Comparison of ENCODE assay signal across 8 mouse cellular contexts in the genomic region with DNA sequence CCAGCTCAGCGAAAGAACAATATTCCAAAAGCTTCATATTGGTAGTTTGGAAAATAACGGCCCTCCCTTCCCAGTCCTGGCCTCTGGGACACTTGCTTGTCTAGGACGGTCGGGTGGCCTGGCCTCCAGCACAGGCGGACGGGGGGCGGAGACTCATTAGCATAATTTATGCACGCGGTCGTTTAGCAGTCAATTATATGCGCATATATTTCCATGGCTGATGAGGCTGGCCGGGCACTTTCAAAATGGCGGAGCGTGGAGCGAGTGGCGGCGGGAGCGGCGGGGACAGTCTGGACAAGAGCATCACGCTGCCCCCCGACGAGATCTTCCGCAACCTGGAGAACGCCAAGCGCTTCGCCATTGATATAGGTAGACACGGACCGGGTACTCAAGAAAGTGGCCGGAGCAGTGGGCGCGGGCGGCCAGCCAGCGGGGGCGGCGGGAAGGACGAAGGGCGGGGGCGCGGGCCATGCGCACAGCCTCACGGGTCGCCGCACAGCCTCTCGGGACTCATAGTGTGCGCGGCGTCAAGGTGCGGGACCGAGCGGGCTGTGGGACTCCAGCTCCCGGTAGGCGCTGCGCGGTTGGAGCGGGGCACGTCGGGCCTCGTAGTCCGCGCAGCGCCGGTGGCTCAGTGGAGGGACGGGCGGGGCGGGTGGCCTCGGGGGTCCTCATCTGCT. TPM values are rescaled to one million over a fixed set of nuclear protein-coding genes. Genes with fewer than 3 reads are reported as not detected.
DNase-seq lines count a peak whose midpoint lies in the region; ATAC-seq and TF ChIP-seq lines count a peak whose summit lies in the region.

A gene (plus strand): TSS at position 223 of the 680 bp plus-strand sequence.

- peak; percentile 92 for ATAC-seq in intestine, postnatal 0 days

- intact Hi-C loops in left cerebral cortex, postnatal 36 days (cut with DNase I), result loop anchor here (1.0 to 10.0 kb wide), 3 partner anchors 20 to 291 kb away; no protein-coding TSS in a partner anchor

- peak within 1 kb of the TSS; percentile 62 for H3K9ac ChIP-seq in intestine, postnatal 0 days (ENCODE audit: low read depth, low read length)

- H3K4me2 ChIP-seq in intestine, postnatal 0 days (replicated peaks; ENCODE audit: low read depth), result peak within 1 kb of the TSS; percentile 90

- no peaks in the 10 kb centered on the region for H3K9me3 ChIP-seq in intestine, postnatal 0 days (ENCODE audit: control insufficient read depth)
- no peaks in the 10 kb centered on the region for H3K9me3 ChIP-seq in midbrain, embryonic 10.5 days (replicated peaks)

- DNase-seq in adrenal gland, postnatal 10 days, result peak; percentile 93
- peak; percentile 94 for DNase-seq in embryo, embryonic 9.5 days (ENCODE audit: extremely low spot score)
- DNase-seq in gonadal fat pad, adult 2 months (ENCODE audit: low read depth), result no peak
- DNase-seq in left cerebral cortex, postnatal 36 days (ENCODE audit: low spot score in 2 of 2), result peak; percentile 93 to 94
- DNase-seq in midbrain, embryonic 10.5 days (ENCODE audit: low spot score), result peak; percentile 95
- peak; percentile 89 to 90 for DNase-seq in right cerebral cortex, postnatal 36 days (ENCODE audit: low spot score in 2 of 2)
- DNase-seq in urinary bladder, postnatal 4 days (ENCODE audit: low spot score in 2 of 2), result peak; percentile 82 to 87

- H3K27me3 ChIP-seq in intestine, postnatal 0 days (replicated peaks; ENCODE audit: control insufficient read depth, insufficient read depth, low read length), result peaks cover 39% of the 10 kb centered on the region
- H3K27me3 ChIP-seq in midbrain, embryonic 10.5 days (ENCODE audit: low read depth, poor library complexity, severe bottlenecking), result peaks cover 44% of the 10 kb centered on the region

- H3K4me1 ChIP-seq in intestine, postnatal 0 days (replicated peaks; ENCODE audit: control insufficient read depth, insufficient read depth, low read length), result peaks cover 13% of the 10 kb centered on the region
- peaks cover 77% of the 10 kb centered on the region for H3K4me1 ChIP-seq in midbrain, embryonic 10.5 days

- peak within 1 kb of the TSS; percentile 43 for H3K27ac ChIP-seq in intestine, postnatal 0 days (ENCODE audit: low read depth, low read length)
- H3K27ac ChIP-seq in midbrain, embryonic 10.5 days (replicated peaks), result peak within 1 kb of the TSS; percentile 97

- under 1% methylated on average over 66 of the region's 66 CpGs for WGBS in intestine, postnatal 0 days
- WGBS in midbrain, embryonic 10.5 days, result under 1% methylated on average over 66 of the region's 66 CpGs

- H3K36me3 ChIP-seq in intestine, postnatal 0 days (ENCODE audit: control insufficient read depth, insufficient read depth), result peaks cover 1% of the 10 kb centered on the region; the same call in 1 of the 2 replicates
- peaks cover 53% of the 10 kb centered on the region for H3K36me3 ChIP-seq in midbrain, embryonic 10.5 days

- no peak for TF ChIP-seq CTCF in intestine, postnatal 0 days (IDR thresholded peaks at IDR 0.05; ENCODE audit: low read depth)

- peak within 1 kb of the TSS; percentile 64 for H3K4me3 ChIP-seq in intestine, postnatal 0 days (ENCODE audit: low read depth, low read length)
- peak within 1 kb of the TSS; percentile 87 for H3K4me3 ChIP-seq in midbrain, embryonic 10.5 days

RNA-seq across cellular contexts. Expression of the gene that starts here (rescaled TPM):
- 10 to 100 TPM; 23.1 to 35.2 TPM for total RNA-seq in adrenal gland, postnatal 10 days (2021)
- polyA plus RNA-seq in gonadal fat pad, adult 2 months (2012; rRNA removed), result 33.1 and 36.1 TPM in 2 replicates
- polyA plus RNA-seq in intestine, postnatal 0 days (2015; fragmentation: Nextera tagmentation; extraction: Ambion mirVana), result 10.9 and 11.5 TPM in 2 replicates
- 10 to 100 TPM; 35.2 to 46.6 TPM for total RNA-seq in left cerebral cortex, postnatal 36 days (2021)
- polyA plus RNA-seq in midbrain, embryonic 10.5 days (2016; fragmentation: Nextera tagmentation; extraction: Ambion mirVana), result 47.6 and 48.6 TPM in 2 replicates
